Mouse (Mus musculus) erythroblast, embryonic 14.5 days (primary cell): ENCODE measurements around the gene Ppp1r14b.

ENCODE experiments used
- GATA1 ChIP-seq: IDR thresholded peaks from 2 replicates; pipeline ENCODE4 v1.6.1; 2012; ENCODE audit warnings: low read length, inconsistent platforms, mixed read lengths
- TAL1 ChIP-seq: IDR thresholded peaks from 3 replicates; pipeline ENCODE4 v1.6.1; 2012; ENCODE audit warnings: low read length, inconsistent platforms, mixed read lengths

DNA sequence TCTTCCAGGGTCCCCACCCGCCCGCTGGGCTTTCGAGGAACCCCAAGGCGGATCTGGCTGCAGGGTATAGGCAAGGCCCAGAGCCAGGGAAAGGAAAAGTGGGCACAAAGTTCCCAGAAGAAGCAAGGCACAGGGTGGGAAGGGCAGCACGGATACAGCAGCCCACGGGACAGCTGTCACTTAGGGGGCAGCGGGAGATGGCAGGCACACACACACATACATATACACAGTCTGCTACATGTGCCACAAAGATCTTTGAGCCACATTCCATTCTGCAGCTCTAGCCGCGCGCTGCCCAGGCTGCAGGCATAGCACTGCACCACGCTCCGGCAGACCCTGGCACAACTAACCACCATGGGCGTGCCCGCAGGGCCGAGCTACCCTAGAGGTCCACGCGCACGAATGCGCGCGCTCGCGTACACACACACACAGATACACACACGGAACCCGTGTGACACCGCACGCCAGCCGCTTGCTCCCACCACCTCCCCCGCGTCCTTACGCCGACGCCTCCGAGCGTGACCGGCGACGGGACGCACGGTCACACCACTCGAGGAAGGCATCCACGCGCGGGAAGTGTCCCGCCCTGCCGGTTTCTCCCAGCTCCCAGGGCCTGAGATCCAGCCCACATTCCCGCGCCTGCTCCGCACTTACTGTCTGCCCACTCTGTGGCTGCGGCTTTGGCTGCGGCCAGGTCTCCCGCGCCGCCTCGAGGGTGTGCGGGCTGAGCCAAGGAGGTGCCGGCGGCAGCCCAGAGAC lies 41.2 kb upstream of the Ppp1r14b start:
- TF ChIP-seq TAL1 (no peak), GATA1 (no peak)
